Mouse (Mus musculus) T-helper 1 cell (primary cell): ENCODE results near the gene Gm28047.

ENCODE experiments used
- in situ Hi-C: fragments of 300-600 bp; cut with MboI, MseI; formaldehyde crosslinking; loops from one replicate; pipeline ENCODE4 v1.15.1; 2025; ENCODE audit warnings: high pct_unique_total_duplicates

The Gm28047 gene

GRCm38 (mm10) chr15:102516728-102517404 is 108.0 kb downstream of the Gm28047 start, which contains the start of gene Map3k12:
Gene Map3k12, minus strand, starts transcription at chr15:102517064.
- in situ Hi-C loops = loop anchor here (5.0 kb wide), 1 partner anchor 45 kb away; the partner anchor contains the start of gene Pcbp2

GRCm38 (mm10) chr15:102516293-102516692 is 108.6 kb downstream of the Gm28047 start:
- in situ Hi-C loops = loop anchor here (5.0 kb wide), 1 partner anchor 44 kb away; the partner anchor contains the start of gene Pcbp2

DNA sequence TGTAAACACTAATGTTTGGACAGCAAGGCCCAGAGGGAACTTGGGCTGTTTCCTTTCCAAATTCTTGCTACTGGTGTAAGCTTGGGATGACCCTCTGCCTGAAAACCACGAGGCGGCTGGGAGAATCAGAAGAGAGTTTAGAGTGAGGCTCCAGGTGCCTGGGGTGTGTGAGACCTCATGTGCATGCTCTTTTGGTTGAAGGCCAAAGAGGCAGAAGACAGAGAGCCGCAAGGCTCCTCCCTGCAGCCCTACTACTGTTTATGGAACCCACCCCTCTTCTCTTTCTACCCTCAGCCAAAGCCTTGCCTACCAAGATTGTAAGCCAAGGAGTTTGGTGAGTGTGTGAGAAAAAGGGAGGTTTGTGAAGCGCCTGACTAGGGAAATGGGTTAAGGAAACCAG is 109.1 kb downstream of the Gm28047 start:
- in situ Hi-C loops = loop anchor here (5.0 kb wide), 1 partner anchor 43 kb away; the partner anchor contains the start of gene Pcbp2

- in situ Hi-C loops = loop anchor here (5.0 kb wide), 1 partner anchor 43 kb away; the partner anchor contains the start of gene Pcbp2
Measured at GRCm38 (mm10) chr15:102515261-102515660, 109.6 kb downstream of the Gm28047 start.

DNA sequence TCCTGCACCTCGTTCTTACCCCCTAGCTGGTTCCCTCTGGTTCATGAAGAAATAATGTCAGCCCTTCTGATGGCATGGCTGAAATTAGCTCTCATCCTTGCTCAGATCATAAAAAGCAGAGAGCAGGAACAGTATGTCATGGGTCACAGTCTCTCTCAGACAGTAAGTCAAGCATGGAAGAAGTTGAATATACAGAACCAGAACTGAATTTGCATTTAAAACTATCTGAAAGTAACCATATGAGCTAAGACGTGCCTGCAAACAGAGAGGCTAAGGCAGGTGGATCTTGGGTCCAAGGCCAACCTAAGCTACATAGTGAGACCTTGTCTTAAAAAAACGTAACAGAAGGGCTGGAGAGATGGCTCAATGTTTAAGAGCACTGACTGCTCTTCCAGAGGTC is 111.9 kb downstream of the Gm28047 start:
- in situ Hi-C loops = no loop called here

GRCm38 (mm10) chr15:102512471-102512870 is 112.4 kb downstream of the Gm28047 start:
- in situ Hi-C loops = no loop called here

DNA sequence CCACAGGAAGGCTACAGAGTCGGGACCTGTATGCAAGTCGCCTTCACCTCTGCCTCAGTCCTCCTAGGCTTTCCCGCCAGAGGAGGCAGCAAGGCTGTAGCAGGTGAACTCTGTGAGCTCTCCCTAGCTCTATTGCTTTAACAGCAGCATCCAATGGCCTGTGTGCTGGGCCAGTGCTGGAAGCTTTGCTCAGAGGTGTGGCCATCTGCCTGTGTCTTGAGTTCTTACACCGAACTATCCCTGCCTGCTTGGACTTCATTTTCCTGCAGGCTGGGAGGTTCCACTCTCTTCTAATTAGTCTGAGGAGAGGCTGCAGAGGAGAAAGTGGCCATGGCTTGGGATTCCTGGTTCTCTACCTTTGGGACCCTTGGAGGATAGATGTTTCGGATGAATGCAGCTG is 112.9 kb downstream of the Gm28047 start:
- in situ Hi-C loops = no loop called here

GRCm38 (mm10) chr15:102511285-102511833 is 113.5 kb downstream of the Gm28047 start:
- in situ Hi-C loops = no loop called here

GRCm38 (mm10) chr15:102510590-102511284 is 114.1 kb downstream of the Gm28047 start:
- in situ Hi-C loops = no loop called here

GRCm38 (mm10) chr15:102510110-102510509 is 114.8 kb downstream of the Gm28047 start:
- in situ Hi-C loops = no loop called here

DNA sequence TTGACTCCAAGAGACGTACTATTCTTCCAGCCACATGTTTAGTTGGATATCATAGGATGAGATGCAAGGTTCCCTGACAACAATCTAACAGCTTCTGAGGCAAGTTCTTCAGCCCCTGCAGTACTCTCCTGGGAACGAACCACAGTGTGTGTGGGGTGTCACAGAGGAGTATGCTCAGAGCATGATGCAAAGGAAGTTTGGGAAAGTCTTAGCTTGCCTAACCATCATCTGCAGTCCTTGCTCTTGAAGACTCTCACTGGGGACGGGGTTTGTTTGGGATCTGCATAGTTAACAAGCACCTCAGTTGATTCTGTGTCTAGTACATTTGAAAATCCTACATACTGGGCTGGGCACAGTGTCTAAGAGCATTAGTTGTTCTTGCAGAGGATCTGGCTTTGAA is 116.5 kb downstream of the Gm28047 start:
- in situ Hi-C loops = no loop called here

- in situ Hi-C loops = no loop called here
Measured at GRCm38 (mm10) chr15:102507561-102507960, 117.3 kb downstream of the Gm28047 start.

GRCm38 (mm10) chr15:102506864-102507263 is 118.0 kb downstream of the Gm28047 start:
- in situ Hi-C loops = no loop called here

- in situ Hi-C loops = no loop called here
Measured at GRCm38 (mm10) chr15:102506464-102506830, 118.4 kb downstream of the Gm28047 start.

- in situ Hi-C loops = no loop called here
Measured at GRCm38 (mm10) chr15:102505770-102506463, 119.0 kb downstream of the Gm28047 start.

- in situ Hi-C loops = no loop called here
Measured at GRCm38 (mm10) chr15:102505073-102505769, 119.6 kb downstream of the Gm28047 start.

- in situ Hi-C loops = no loop called here
Measured at GRCm38 (mm10) chr15:102503924-102504782, 120.7 kb downstream of the Gm28047 start.

GRCm38 (mm10) chr15:102503447-102503846 is 121.4 kb downstream of the Gm28047 start, which contains the start of gene Gm10337:
Gene Gm10337, plus strand, starts transcription at chr15:102503722.
- in situ Hi-C loops = no loop called here

DNA sequence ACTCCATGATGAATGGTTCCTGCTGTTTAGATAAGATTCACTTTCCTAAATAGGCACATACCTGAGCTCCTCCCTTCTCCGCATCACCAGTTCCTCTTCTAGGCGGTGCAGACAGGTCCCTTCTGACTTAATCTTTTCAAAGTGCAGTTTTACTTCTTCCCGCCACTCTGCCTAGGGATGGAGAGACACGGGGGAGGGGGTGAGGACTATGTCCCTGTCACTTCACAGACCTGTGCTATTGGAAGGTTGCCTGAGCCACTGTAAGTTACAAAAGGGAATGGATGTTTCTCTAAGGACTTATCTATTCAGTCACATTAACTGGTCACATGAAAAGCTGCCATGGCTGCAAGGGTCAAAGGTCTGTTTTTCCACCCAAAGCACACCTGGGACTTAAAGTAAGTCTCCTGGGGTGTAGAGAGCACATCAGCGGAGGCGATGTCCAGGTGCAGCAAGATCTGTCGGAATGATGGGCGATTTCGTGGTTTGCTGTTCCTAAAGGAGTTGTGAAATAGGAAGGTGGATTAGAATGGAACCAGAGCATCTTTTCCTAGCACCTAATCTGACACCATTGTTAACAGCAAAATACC is 122.5 kb downstream of the Gm28047 start:
- in situ Hi-C loops = no loop called here
